Mouse (Mus musculus) megakaryocyte, embryonic 14.5 days (primary cell): ENCODE measurements around the gene Gm960.

Experiments
- FLI1 ChIP-seq: IDR thresholded peaks from 2 replicates; pipeline ENCODE4 v1.6.1; 2012; ENCODE audit warnings: low read length, inconsistent platforms, mixed read lengths
- GATA1 ChIP-seq: IDR thresholded peaks from 3 replicates; pipeline ENCODE4 v1.6.1; 2012; ENCODE audit warnings: mixed read lengths, low read length, inconsistent platforms, borderline replicate concordance

- TF ChIP-seq GATA1 = no peak
- TF ChIP-seq FLI1 = no peak
Measured at GRCm38 (mm10) chr19:4619461-4619860, 79.0 kb downstream of the Gm960 start.
